Mouse (Mus musculus): ENCODE results near the gene Wdr19. TPM values are rescaled to one million over a fixed set of nuclear protein-coding genes. Genes with fewer than 3 reads are reported as not detected.

Gene Wdr19
- polyA plus RNA-seq, 1 experiment, result not detected

- no peak for TF ChIP-seq POLR2A (IDR thresholded peaks at IDR 0.05; ENCODE audit: insufficient read depth, low read depth, low read length)
- no peak for TF ChIP-seq CTCF (IDR thresholded peaks at IDR 0.05; ENCODE audit: insufficient read depth, low read depth, low read length)
- no peak overlapping the region for H3K4me3 ChIP-seq (ENCODE audit: insufficient read depth, low read depth, low read length)
- WGBS, result 90% methylated on average over 5 of the region's 5 CpGs
- no peaks in the 10 kb centered on the region for H3K4me1 ChIP-seq (ENCODE audit: control insufficient read depth, insufficient read depth, low read length)
- no peak overlapping the region for H3K27ac ChIP-seq (ENCODE audit: insufficient read depth, low read depth, low read length)
Observed at GRCm38 (mm10) chr5:65224056-65224455, 24.6 kb downstream of the Wdr19 start.

GRCm38 (mm10) chr5:65231289-65232003 is 31.9 kb downstream of the Wdr19 start:
- H3K4me3 ChIP-seq (ENCODE audit: insufficient read depth, low read depth, low read length), result no peak overlapping the region
- peaks cover 6% of the 10 kb centered on the region for H3K4me1 ChIP-seq (ENCODE audit: control insufficient read depth, insufficient read depth, low read length)
- WGBS, result 58% methylated on average over 12 of the region's 12 CpGs
- no peak overlapping the region for H3K27ac ChIP-seq (ENCODE audit: insufficient read depth, low read depth, low read length)
- TF ChIP-seq CTCF (IDR thresholded peaks at IDR 0.05; ENCODE audit: insufficient read depth, low read depth, low read length), result no peak
- TF ChIP-seq POLR2A (IDR thresholded peaks at IDR 0.05; ENCODE audit: insufficient read depth, low read depth, low read length), result no peak

DNA sequence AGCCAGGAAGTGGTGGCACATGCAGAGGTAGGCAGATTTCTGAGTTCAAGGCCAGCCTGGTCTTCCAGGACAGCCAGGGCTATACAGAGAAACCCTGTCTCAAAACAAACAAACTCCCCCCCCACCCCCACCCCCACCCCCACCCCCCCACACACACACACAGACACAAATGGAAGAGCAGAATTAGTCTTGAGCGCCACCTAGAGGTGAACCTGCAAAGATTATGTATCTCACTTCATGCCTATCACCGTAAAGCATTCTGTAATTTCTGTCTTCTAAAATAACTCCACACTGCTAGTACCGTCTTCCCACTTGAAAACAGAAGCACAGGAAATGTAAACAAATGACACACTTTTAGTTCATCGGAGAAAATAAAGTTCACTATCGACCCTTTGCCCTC is 43.2 kb downstream of the Wdr19 start:
- Histone ChIP-seq H3K27ac (ENCODE audit: insufficient read depth, low read depth, low read length) (no peak overlapping the region), H3K4me3 (ENCODE audit: insufficient read depth, low read depth, low read length) (no peak overlapping the region), H3K4me1 (ENCODE audit: control insufficient read depth, insufficient read depth, low read length) (no peaks in the 10 kb centered on the region)
- 21% methylated on average over 5 of the region's 5 CpGs for WGBS
- TF ChIP-seq POLR2A (IDR thresholded peaks at IDR 0.05; ENCODE audit: insufficient read depth, low read depth, low read length), result no peak
- TF ChIP-seq CTCF (IDR thresholded peaks at IDR 0.05; ENCODE audit: insufficient read depth, low read depth, low read length), result no peak

DNA sequence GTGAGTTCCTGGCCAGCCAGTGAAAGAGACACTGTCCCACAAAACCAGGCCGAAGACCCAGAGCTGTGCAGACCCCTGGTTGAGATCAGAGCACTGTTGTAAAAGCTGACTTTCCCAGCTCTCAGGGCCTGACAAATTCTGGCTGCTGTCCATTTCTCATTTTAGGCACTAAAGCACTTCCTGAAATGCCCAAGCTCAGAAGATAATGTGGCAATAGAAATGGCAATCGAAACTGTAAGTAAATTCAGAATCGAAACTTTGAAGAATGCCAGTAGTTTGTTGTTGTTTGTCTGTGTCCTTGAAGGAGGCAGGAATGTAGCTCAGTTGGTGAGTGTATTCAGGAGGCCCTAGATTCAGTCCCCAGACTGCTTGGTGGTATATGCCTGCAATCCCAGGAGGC is 47.8 kb downstream of the Wdr19 start:
- Histone ChIP-seq H3K27ac (ENCODE audit: insufficient read depth, low read depth, low read length) (no peak overlapping the region), H3K4me1 (ENCODE audit: control insufficient read depth, insufficient read depth, low read length) (no peaks in the 10 kb centered on the region), H3K4me3 (ENCODE audit: insufficient read depth, low read depth, low read length) (no peak overlapping the region)
- WGBS, result 58% methylated on average over 3 of the region's 3 CpGs
- no peak for TF ChIP-seq POLR2A (IDR thresholded peaks at IDR 0.05; ENCODE audit: insufficient read depth, low read depth, low read length)
- TF ChIP-seq CTCF (IDR thresholded peaks at IDR 0.05; ENCODE audit: insufficient read depth, low read depth, low read length), result no peak

DNA sequence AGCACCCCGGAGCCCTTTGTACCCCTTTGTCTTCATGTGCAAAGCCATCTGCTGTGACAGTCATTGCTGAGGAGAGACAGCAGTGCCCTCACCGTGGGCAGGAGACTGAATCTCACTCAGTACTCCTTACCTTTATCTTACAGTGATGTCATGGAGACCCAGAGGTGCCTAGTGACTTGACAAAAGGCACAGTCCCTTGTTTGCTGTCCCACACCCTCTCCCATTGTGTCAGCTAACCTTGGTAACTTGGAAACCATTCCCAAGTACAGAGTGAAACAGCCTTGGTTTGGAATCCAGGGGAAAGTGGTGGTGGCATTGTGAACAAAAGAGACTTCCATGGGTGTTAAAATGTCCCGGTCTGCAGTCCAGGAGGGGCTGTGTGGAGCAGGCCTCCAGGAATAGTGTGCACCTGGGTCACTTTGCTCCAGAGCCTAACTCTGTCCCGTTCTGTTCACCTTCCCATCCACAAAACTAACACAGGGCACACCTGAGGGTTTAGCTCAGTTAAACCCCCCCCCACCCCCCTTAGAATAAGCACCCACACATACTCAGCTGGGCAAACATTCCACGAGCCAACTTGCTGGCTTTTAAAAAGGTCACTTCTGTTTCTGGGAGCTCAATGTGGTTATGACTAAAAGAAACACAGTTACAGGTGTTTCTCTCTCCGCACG is 50.8 kb downstream of the Wdr19 start:
- WGBS, result 77% methylated on average over 7 of the region's 7 CpGs
- no peak overlapping the region for H3K27ac ChIP-seq (ENCODE audit: insufficient read depth, low read depth, low read length)
- H3K4me1 ChIP-seq (ENCODE audit: control insufficient read depth, insufficient read depth, low read length), result no peaks in the 10 kb centered on the region
- no peak for TF ChIP-seq POLR2A (IDR thresholded peaks at IDR 0.05; ENCODE audit: insufficient read depth, low read depth, low read length)
- no peak for TF ChIP-seq CTCF (IDR thresholded peaks at IDR 0.05; ENCODE audit: insufficient read depth, low read depth, low read length)
- H3K4me3 ChIP-seq (ENCODE audit: insufficient read depth, low read depth, low read length), result no peak overlapping the region

GRCm38 (mm10) chr5:65257910-65258505 is 58.5 kb downstream of the Wdr19 start:
- WGBS, result 78% methylated on average over 14 of the region's 14 CpGs
- Histone ChIP-seq H3K4me1 (ENCODE audit: control insufficient read depth, insufficient read depth, low read length) (no peaks in the 10 kb centered on the region), H3K27ac (ENCODE audit: insufficient read depth, low read depth, low read length) (no peak overlapping the region), H3K4me3 (ENCODE audit: insufficient read depth, low read depth, low read length) (no peak overlapping the region)
- no peak for TF ChIP-seq CTCF (IDR thresholded peaks at IDR 0.05; ENCODE audit: insufficient read depth, low read depth, low read length)
- no peak for TF ChIP-seq POLR2A (IDR thresholded peaks at IDR 0.05; ENCODE audit: insufficient read depth, low read depth, low read length)

DNA sequence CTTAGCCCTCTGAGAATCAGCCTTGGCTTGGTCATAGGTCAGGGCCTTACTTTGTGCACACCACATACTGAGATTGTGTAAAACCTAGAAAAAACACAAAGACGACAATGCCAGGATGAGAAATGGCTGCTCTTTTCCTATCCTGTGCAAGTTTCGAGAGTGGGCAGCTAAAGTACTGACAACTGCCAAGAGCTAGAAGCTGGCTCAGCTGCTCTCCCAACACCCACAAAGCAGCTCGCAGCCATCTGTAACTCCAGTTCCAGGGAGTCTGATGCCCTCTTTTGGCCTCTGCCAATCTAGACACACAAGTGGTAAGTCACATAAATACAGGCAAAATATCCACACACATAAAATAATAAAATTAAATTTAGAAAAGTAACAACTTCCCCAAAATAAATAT is 74.5 kb downstream of the Wdr19 start:
- no peak for TF ChIP-seq POLR2A (IDR thresholded peaks at IDR 0.05; ENCODE audit: insufficient read depth, low read depth, low read length)
- TF ChIP-seq CTCF (IDR thresholded peaks at IDR 0.05; ENCODE audit: insufficient read depth, low read depth, low read length), result no peak
- 61% methylated on average over 3 of the region's 3 CpGs for WGBS
- H3K27ac ChIP-seq (ENCODE audit: insufficient read depth, low read depth, low read length), result no peak overlapping the region
- peaks cover 2% of the 10 kb centered on the region; the same call in 1 of the 2 replicates for H3K4me1 ChIP-seq (ENCODE audit: control insufficient read depth, insufficient read depth, low read length)
- no peak overlapping the region for H3K4me3 ChIP-seq (ENCODE audit: insufficient read depth, low read depth, low read length)

DNA sequence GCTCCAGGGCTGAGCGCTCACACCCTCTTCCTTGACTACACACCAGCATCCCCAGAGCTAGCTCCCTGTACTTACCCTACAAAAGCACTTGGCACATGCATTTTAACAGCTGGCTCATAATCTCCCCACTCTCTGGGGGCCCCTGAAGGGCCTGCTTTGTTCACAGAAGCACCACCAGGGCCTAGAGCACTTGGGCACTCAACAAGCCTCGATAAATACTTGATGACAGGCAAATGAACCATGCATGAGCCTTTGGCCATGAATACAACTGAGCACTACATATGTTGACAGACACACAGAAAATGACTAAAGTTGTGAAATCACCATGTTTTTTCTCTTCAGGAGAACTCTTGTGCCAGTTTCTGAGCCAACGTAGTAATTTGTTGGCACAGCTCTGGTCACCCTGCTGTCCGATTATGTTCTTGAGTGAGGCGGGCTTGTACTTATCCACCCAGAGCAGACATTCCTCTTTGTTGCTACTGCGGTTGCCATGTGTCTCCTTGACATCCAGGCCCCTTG is 79.7 kb downstream of the Wdr19 start:
- 39% methylated on average over 6 of the region's 6 CpGs for WGBS
- no peak overlapping the region for H3K27ac ChIP-seq (ENCODE audit: insufficient read depth, low read depth, low read length)
- H3K4me1 ChIP-seq (ENCODE audit: control insufficient read depth, insufficient read depth, low read length), result peaks cover 3% of the 10 kb centered on the region; the same call in 1 of the 2 replicates
- no peak overlapping the region for H3K4me3 ChIP-seq (ENCODE audit: insufficient read depth, low read depth, low read length)
- no peak for TF ChIP-seq POLR2A (IDR thresholded peaks at IDR 0.05; ENCODE audit: insufficient read depth, low read depth, low read length)
- TF ChIP-seq CTCF (IDR thresholded peaks at IDR 0.05; ENCODE audit: insufficient read depth, low read depth, low read length), result no peak

GRCm38 (mm10) chr5:65281216-65281615 is 81.7 kb downstream of the Wdr19 start:
- H3K4me1 ChIP-seq (ENCODE audit: control insufficient read depth, insufficient read depth, low read length), result peaks cover 3% of the 10 kb centered on the region; the same call in 1 of the 2 replicates
- no peak overlapping the region for H3K27ac ChIP-seq (ENCODE audit: insufficient read depth, low read depth, low read length)
- TF ChIP-seq CTCF (IDR thresholded peaks at IDR 0.05; ENCODE audit: insufficient read depth, low read depth, low read length) (no peak), POLR2A (IDR thresholded peaks at IDR 0.05; ENCODE audit: insufficient read depth, low read depth, low read length) (no peak)
- no peak overlapping the region for H3K4me3 ChIP-seq (ENCODE audit: insufficient read depth, low read depth, low read length)
- 81% methylated on average over 3 of the region's 3 CpGs for WGBS

All from olfactory bulb, adult 2 months (tissue).